Mouse (Mus musculus) cortical plate, adult 2 months (tissue): ENCODE results near the gene Pdcd2l. TPM values are rescaled to one million over a fixed set of nuclear protein-coding genes. Genes with fewer than 3 reads are reported as not detected.

Source experiments
- H3K27ac ChIP-seq: fragments of 200-500 bp; 2 replicates; pipeline ENCODE4 v1.5.1; 2012; ENCODE audit warnings: low read length, control low read depth, inconsistent platforms; ENCODE audit not compliant: insufficient read depth
- H3K4me1 ChIP-seq: fragments of 200-500 bp; 2 replicates; pipeline ENCODE4 v1.6.1; 2011; ENCODE audit warnings: low read length; ENCODE audit not compliant: control insufficient read depth, insufficient read depth
- H3K4me3 ChIP-seq: fragments of 200-500 bp; 2 replicates; pipeline ENCODE4 v1.5.1; 2011; ENCODE audit warnings: mild to moderate bottlenecking, low read length, control low read depth; ENCODE audit not compliant: insufficient read depth
- CTCF ChIP-seq: fragments of 200-500 bp; IDR thresholded peaks from 2 replicates; pipeline ENCODE4 v1.5.1; 2011; ENCODE audit warnings: mild to moderate bottlenecking, control low read depth, low read length; ENCODE audit not compliant: insufficient read depth; ENCODE audit errors: extremely low read depth
- POLR2A ChIP-seq: fragments of 200-500 bp; IDR thresholded peaks from 2 replicates; pipeline ENCODE4 v1.6.1; 2011; ENCODE audit warnings: mild to moderate bottlenecking, low read length, control low read depth; ENCODE audit not compliant: insufficient read depth; ENCODE audit errors: extremely low read depth
- polyA plus RNA-seq: library from polyadenylated mRNA; depleted of rRNA; stranded (reverse); fragments of >200 nt; gene quantifications from 2 replicates; pipeline ENCODE4 v1.2.3, GENCODE M21; 2012; rRNA removed

Gene Pdcd2l
- polyA plus RNA-seq = 28.3 and 30.5 TPM in 2 replicates

- no peak for TF ChIP-seq CTCF
- peak; percentile 63; the same call in 1 of the 2 replicates for TF ChIP-seq POLR2A
- no peaks in the 10 kb centered on the region for H3K4me1 ChIP-seq
- H3K27ac ChIP-seq = no peak within 1 kb of the TSS; the same call in 1 of the 2 replicates
- H3K4me3 ChIP-seq = peak within 1 kb of the TSS; percentile 83
Observed at GRCm38 (mm10) chr7:34196132-34197128, at the start of gene Pdcd2l. Gene Pdcd2l, minus strand, starts transcription at chr7:34196661.

GRCm38 (mm10) chr7:34242176-34242575 is 45.7 kb upstream of the Pdcd2l start:
- Histone ChIP-seq H3K4me1 (no peaks in the 10 kb centered on the region), H3K27ac (no peak overlapping the region), H3K4me3 (no peak overlapping the region)
- no peak for TF ChIP-seq CTCF
- no peak for TF ChIP-seq POLR2A

GRCm38 (mm10) chr7:34238086-34238485 is 41.6 kb upstream of the Pdcd2l start:
- Histone ChIP-seq H3K4me1 (peaks cover 1% of the 10 kb centered on the region; the same call in 1 of the 2 replicates), H3K27ac (no peak overlapping the region), H3K4me3 (no peak overlapping the region)
- no peak for TF ChIP-seq POLR2A
- no peak for TF ChIP-seq CTCF

- no peak overlapping the region for H3K27ac ChIP-seq
- no peak for TF ChIP-seq CTCF
- no peak for TF ChIP-seq POLR2A
- no peak overlapping the region for H3K4me3 ChIP-seq
- H3K4me1 ChIP-seq = peaks cover 1% of the 10 kb centered on the region; the same call in 1 of the 2 replicates
Observed at GRCm38 (mm10) chr7:34235602-34236001, 39.1 kb upstream of the Pdcd2l start.

- TF ChIP-seq CTCF = no peak
- TF ChIP-seq POLR2A = 0 out of 2 replicates have a peak, but pooled peaks have one; percentile 2
- Histone ChIP-seq H3K4me3 (peak overlapping the region; percentile 37), H3K4me1 (peaks cover 1% of the 10 kb centered on the region; the same call in 1 of the 2 replicates), H3K27ac (peak overlapping the region; percentile 81)
Observed at GRCm38 (mm10) chr7:34234610-34235561, 38.4 kb upstream of the Pdcd2l start.

- TF ChIP-seq POLR2A (peak; percentile 61; the same call in 1 of the 2 replicates), CTCF (no peak)
- peak overlapping the region; percentile 37 for H3K4me3 ChIP-seq
Observed at GRCm38 (mm10) chr7:34233909-34234609, 37.6 kb upstream of the Pdcd2l start.

GRCm38 (mm10) chr7:34232785-34233725 is 36.6 kb upstream of the Pdcd2l start:
- Histone ChIP-seq H3K27ac (peak overlapping the region; percentile 93), H3K4me1 (peaks cover 3% of the 10 kb centered on the region; the same call in 1 of the 2 replicates), H3K4me3 (peak overlapping the region; percentile 37)
- TF ChIP-seq CTCF (no peak), POLR2A (no peak)

More at GRCm38 (mm10) chr7:34233909-34234609, 37.6 kb upstream of the Pdcd2l start:
- Histone ChIP-seq H3K27ac (peak overlapping the region; percentile 93), H3K4me1 (peaks cover 1% of the 10 kb centered on the region; the same call in 1 of the 2 replicates)

GRCm38 (mm10) chr7:34230116-34230515 is 33.7 kb upstream of the Pdcd2l start, which contains the start of gene Gpi1:
Gene Gpi1, minus strand, starts transcription at chr7:34230336.
- H3K4me1 ChIP-seq = peaks cover 18% of the 10 kb centered on the region
- peak within 1 kb of the TSS; percentile 78 for H3K27ac ChIP-seq
- TF ChIP-seq CTCF (no peak), POLR2A (peak; percentile 85)
- peak within 1 kb of the TSS; percentile 73 for H3K4me3 ChIP-seq
